Mouse (Mus musculus): ENCODE data around the gene Slc35e3.

Slc35e3 gene

GRCm38 (mm10) chr10:117699914-117700313 lies 46.3 kb downstream of the Slc35e3 start:
- no peak for DNase-seq (ENCODE audit: low read depth in 1 of 2, low spot score in 2 of 2)

DNA sequence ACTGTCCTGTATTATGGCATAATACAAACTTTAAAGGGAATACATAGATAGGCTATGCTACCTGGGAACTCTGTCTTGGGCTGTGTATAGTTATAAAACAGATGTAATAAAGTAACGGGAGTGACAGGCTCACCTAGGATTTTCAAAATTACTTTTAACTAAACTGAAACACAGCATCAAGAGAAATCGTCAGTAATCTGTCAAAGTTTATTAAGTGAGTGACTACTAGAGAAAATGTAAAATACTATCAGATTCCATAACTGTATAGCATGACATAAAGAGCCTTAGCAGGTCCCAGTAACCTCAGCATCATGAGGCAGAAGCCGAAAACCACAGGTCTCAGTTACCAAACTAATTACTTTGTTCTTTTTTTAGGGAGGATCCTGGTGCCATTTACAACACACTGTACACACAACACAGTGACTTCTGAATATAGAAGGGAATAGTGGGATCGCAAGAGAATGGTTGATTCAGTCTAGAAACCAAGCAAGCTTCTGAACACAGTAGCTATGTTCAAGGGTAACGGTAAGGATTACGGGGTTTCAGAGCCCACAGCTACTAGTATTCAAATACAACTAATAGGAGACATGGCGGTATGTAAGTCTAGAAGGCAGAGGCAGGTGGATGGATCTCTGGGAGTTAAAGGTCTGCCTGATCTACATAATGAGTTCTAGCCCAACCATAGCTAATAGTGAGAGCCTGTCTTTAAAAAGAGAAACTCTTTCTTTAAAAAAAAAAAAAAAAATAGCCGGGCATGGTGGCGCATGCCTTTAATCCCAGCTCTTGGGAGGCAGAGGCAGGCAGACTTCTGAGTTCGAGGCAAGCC lies 47.6 kb downstream of the Slc35e3 start:
- no peak for DNase-seq (ENCODE audit: low read depth in 1 of 2, low spot score in 2 of 2)

DNA sequence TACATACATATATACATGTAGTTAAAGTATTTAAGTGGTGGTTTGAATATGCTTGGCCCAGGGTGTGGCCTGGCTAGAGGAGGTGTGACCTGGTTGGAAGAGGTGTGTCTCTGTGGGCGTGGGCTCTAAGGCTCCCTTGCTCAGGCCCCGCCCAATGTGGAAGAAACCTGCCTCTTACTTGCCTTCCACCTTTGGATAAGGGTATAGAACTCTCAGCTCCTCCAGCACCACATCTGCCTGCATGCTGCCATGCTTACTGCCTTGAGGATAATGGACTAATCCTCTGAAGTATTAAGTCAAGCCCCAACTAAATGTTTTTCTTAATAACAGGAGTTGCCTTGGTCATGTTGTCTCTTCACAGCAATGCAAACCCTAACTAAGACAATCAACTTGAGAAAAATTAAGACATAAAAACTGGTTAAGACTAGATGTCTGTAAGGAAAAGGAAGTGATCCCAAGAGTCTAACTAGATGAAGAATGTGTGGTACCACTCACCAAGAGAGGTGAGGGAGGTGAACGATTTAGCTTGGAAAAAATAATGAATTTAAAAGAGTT lies 48.5 kb downstream of the Slc35e3 start:
- DNase-seq (ENCODE audit: low read depth in 1 of 2, low spot score in 2 of 2) = no peak

DNA sequence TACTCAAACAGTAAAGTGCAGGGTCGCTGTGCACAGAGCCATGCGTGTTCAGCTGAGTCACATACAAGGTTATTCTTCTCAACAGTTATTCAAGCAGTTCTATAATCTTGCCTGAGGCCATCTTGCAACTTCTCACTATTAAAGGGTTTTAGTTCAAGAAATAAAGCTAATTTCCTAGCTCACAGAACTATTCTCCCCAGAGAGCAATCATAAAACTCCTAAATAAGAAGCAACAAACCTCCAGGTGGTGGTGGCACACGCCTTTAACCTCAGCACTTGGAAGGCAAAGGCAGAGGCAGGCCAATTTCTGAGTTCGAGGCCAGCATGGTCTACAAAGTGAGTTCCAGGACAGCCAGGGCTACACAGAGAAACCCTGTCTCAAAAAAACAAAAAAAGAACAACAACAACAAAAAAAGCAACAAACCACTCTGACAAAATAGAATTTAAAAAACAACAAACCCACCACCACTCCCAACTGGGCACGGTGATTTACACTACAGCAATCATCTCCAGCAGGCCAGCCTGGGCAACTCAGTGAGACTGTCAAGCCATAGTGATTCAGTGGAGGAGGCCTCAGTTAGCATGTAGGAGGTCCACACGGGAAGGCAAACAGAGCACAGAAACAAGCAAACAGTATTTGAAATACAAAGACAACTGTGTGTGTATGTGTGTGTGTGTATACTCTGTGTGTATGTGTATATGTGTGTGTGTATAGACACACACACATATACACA lies 49.2 kb downstream of the Slc35e3 start:
- DNase-seq (ENCODE audit: low read depth in 1 of 2, low spot score in 2 of 2) = no peak

DNA sequence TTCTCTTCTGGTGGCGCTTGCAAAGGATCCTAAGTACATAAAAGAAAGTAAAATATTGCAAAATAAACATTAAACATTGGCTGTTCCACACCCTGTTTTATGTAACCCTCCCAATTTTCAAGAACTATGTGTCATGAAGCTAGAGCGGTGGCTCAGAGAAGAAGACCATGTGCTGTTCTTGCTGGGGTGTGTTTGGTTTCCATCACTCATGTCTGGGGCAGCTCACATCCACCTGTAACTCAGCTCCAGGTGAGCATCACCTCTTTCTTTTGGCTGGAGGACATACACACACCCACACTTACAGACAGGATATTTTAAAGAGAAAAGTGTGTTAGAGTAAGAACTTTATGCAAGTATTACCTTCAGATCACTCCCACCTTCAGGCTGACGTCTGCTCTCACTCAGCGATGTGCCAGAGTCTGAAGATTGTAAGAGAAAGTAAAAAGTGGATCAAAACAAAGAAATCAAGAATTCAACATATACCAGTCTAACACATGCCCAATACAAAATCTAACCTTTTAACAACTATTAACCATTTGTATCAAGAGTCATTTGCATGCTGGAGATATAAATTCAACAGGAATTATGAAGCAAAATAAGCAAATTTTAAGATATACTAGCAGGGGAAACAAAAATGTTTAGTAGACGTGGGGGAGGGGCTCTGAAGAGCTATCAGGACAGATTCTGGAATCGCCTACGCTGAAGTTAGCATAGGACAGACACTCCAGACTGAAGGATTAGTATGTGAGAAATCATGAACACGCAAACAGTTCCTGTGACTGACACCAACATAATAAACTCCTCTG lies 49.9 kb downstream of the Slc35e3 start:
- DNase-seq (ENCODE audit: low read depth in 1 of 2, low spot score in 2 of 2) = no peak

- no peak for DNase-seq (ENCODE audit: low read depth in 1 of 2, low spot score in 2 of 2)
Observed at GRCm38 (mm10) chr10:117695605-117696004, 50.6 kb downstream of the Slc35e3 start.

GRCm38 (mm10) chr10:117695027-117695426 lies 51.1 kb downstream of the Slc35e3 start:
- DNase-seq (ENCODE audit: low read depth in 1 of 2, low spot score in 2 of 2) = no peak

DNA sequence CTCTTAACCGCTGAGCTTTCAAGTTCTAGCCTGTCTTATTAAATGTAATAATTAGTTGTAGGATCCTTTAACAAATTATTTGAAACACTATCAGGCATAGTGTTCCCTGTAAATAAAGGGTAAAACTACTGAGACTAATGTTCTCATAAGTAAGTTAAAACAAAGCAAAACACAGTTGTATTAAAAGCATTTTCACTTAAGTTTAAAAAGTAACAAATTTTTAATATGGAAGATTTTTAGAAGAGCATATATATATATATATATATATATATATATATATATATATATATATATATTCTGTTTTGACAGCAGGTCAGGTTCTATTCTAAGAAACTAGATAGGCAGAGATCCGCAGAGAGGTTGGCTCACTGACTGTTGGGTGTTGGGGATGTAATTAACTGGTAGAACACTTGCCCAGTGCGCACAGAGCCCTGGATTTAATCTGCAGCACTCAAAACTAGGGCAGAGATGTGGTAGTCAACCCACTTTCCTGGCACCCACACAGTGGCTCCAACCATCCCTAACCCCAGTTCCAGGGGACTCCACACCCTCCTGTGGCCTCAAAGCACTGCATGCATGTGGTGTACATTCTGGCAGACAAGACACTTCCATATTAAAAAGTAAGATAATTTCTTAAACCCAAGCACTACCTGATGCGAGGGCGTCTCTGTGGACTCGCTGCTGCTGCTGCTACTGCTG lies 51.8 kb downstream of the Slc35e3 start:
- no peak for DNase-seq (ENCODE audit: low read depth in 1 of 2, low spot score in 2 of 2)

DNA sequence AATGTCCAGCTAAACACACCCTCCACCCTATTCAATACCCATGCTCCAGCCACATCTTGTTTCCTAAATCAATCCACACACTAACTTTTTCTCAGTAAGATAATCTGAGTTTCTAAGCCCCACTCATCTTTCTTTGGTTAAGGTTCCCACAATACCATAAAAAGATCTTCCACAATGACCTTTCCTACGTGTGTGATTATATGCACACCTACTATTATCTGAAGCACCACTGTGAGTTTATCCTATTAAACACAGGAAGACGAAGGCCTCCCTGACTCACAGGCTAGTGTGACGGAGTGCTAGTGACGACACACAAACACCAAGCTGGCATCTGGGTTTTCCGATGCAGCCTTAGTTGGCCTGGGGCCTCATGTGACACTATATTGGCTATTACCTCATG lies 53.2 kb downstream of the Slc35e3 start:
- DNase-seq (ENCODE audit: low read depth in 1 of 2, low spot score in 2 of 2) = no peak

- no peak for DNase-seq (ENCODE audit: low read depth in 1 of 2, low spot score in 2 of 2)
Observed at GRCm38 (mm10) chr10:117692173-117692572, 54.0 kb downstream of the Slc35e3 start.

DNA sequence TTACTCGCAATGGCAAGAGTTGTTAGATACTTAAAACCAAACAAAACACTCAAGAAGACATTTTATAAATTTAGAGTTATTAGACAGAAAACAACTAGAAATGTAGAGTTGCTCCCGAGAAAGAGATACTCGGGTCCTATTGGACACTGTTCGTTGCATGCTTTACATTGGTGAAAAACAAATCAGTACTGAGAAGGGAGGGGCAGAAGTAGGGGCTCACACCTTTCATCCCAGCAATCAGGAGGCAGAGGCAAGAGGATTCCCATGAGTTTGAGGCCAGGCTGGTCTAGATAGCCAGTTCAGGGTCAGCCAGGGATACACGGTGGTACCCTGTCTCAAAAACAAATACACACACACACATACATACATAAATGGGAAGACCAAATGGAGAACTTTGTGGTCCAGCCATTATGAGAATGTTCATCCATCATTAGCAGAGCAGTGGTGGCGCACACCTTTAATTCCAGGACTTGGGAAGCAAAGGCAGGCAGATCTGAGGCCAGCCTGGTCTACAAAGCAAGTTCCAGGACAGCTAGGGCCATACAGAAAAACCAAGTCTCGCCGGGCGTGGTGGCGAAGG lies 54.7 kb downstream of the Slc35e3 start:
- DNase-seq (ENCODE audit: low read depth in 1 of 2, low spot score in 2 of 2) = no peak

DNA sequence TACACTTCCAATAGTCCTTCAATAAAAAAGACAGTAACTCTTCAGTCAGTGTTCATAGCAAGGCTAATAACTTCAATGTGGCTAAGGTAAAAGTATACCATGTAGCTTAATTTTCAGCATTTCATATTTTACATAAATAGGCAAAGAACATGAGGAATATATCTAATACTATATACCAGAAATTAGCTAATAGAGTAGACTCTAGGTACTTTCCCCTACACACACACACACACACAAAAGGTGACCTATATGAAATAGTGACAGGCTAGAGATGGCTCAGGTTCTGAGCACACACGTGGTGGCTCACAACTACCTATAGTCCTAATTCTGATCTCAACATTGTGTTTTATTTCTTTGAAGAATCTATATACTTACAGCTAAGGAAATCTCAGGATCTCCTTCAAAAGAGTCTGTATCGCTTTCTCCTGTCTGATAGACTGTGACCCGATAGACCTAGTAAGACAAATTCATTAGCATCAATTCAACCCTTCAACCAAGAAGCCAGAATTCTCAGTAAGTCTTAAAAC lies 55.3 kb downstream of the Slc35e3 start:
- DNase-seq (ENCODE audit: low read depth in 1 of 2, low spot score in 2 of 2) = no peak

DNA sequence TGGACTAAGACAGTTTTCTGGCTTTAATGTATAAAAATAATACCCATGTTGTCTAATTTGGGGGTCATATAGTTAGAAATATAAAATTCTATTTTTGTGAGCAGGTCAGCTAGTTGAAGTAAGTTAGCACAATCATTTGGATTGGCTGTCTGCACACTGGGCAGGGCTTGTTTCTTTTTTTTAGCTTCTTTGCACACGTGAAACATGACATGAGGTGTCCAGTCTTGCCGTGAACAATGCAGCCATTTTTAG lies 56.1 kb downstream of the Slc35e3 start:
- DNase-seq (ENCODE audit: low read depth in 1 of 2, low spot score in 2 of 2) = no peak

GRCm38 (mm10) chr10:117689297-117690100 lies 56.7 kb downstream of the Slc35e3 start:
- no peak for DNase-seq (ENCODE audit: low read depth in 1 of 2, low spot score in 2 of 2)

- DNase-seq (ENCODE audit: low read depth in 1 of 2, low spot score in 2 of 2) = no peak
Observed at GRCm38 (mm10) chr10:117688204-117689151, 57.7 kb downstream of the Slc35e3 start.

GRCm38 (mm10) chr10:117687577-117687976 lies 58.6 kb downstream of the Slc35e3 start:
- no peak for DNase-seq (ENCODE audit: low read depth in 1 of 2, low spot score in 2 of 2)

- DNase-seq (ENCODE audit: low read depth in 1 of 2, low spot score in 2 of 2) = no peak
Observed at GRCm38 (mm10) chr10:117687018-117687417, 59.1 kb downstream of the Slc35e3 start.

DNA sequence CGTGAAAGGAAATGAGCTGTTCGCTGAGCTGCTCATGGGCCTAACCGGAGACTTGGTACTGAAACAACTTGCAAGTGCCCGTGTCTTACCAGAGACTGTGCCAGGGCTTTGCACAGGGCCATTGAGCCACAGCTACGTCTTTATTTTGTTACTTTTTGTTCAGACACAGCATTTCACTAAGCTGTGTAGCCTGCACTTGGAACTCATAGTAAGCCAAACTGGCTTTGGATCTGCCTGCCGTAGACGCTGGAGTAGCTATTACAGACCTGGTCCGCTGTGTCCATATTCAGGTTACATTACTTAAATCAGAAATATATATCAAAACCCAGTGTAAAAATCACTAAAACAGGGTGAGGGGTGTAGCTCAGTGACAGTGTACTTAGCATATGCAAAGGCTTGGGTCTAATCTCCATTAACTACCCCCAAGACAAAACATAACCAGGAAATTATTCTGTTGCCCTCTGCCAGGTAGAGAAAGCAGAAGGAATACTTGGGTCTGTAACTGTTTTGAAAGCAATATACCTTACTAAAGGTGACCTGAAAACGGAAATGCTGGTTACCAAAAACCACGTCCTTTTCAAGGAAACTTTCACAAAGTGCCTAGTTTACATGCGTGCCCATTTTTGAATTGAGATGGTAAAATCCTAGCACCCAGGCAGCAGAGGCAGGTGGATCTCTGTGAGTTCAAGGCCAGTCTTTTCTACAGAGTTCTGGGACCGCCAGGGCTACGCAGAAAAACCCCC lies 60.1 kb downstream of the Slc35e3 start:
- DNase-seq (ENCODE audit: low read depth in 1 of 2, low spot score in 2 of 2) = no peak

Data from monocyte, adult 2 months (primary cell).